Mouse (Mus musculus) forebrain, embryonic 16.5 days (tissue): ENCODE measurements around the gene Dnah12. TPM values are rescaled to one million over a fixed set of nuclear protein-coding genes. Genes with fewer than 3 reads are reported as not detected.
"Not testable (repeated sequence)": the region's sequence is repeated elsewhere in the genome, so short reads cannot be mapped to it uniquely, and the experiment has no call there.

Source experiments
- ATAC-seq: fragments of 200-750 bp; cut with Nextera tagmentation; 2 replicates; pipeline ENCODE4 v1.8.0; 2017; ENCODE audit warnings: mild to moderate bottlenecking, moderate library complexity
- H3K27ac ChIP-seq: fragments of 300-500 bp; sonication (generic); 2 replicates; pipeline ENCODE4 v1.5.1; 2014; ENCODE audit warnings: low read length, control low read depth
- H3K27me3 ChIP-seq: fragments of 300-500 bp; sonication (generic); replicated peaks from 2 replicates; pipeline ENCODE4 v1.6.1; 2014; ENCODE audit warnings: low read length; ENCODE audit not compliant: control insufficient read depth, insufficient read depth
- H3K36me3 ChIP-seq: fragments of 300-500 bp; sonication (generic); 2 replicates; pipeline ENCODE4 v1.6.1; 2014; ENCODE audit not compliant: control insufficient read depth, insufficient read depth
- H3K4me1 ChIP-seq: fragments of 300-500 bp; sonication (generic); replicated peaks from 2 replicates; pipeline ENCODE4 v1.6.1; 2014; ENCODE audit warnings: low read length; ENCODE audit not compliant: control insufficient read depth, insufficient read depth
- H3K4me2 ChIP-seq: fragments of 300-500 bp; sonication (generic); 2 replicates; pipeline ENCODE4 v1.6.1; 2014; ENCODE audit warnings: mild to moderate bottlenecking, low read length, control low read depth
- H3K4me3 ChIP-seq: fragments of 300-500 bp; sonication (generic); replicated peaks from 2 replicates; pipeline ENCODE4 v1.5.1; 2014; ENCODE audit warnings: mild to moderate bottlenecking, low read length, control low read depth
- H3K9ac ChIP-seq: fragments of 300-500 bp; sonication (generic); replicated peaks from 2 replicates; pipeline ENCODE4 v1.6.1; 2014; ENCODE audit warnings: low read depth, low read length, control low read depth
- H3K9me3 ChIP-seq: fragments of 300-500 bp; sonication (generic); 2 replicates; pipeline ENCODE4 v1.6.1; 2016; ENCODE audit warnings: low read length; ENCODE audit not compliant: control insufficient read depth
- WGBS: fragments of 180-500 bp; shearing (Covaris S2); extraction: QIAGEN DNeasy Blood & Tissue Kit; methylation state at CpG from one replicate; pipeline ENCODE4 v1.1.7; 2014; 5-methylcytosine and 5-hydroxymethylcytosine counted together
- polyA plus RNA-seq: library from polyadenylated mRNA; unstranded; fragments of >200 nt; fragmentation: Nextera tagmentation; extraction: Ambion mirVana; gene quantifications from 2 replicates; pipeline ENCODE4 v1.2.1, GENCODE M21; 2015

Gene Dnah12
- polyA plus RNA-seq, 1 experiment from 2014 or later = 0.11 TPM

DNA sequence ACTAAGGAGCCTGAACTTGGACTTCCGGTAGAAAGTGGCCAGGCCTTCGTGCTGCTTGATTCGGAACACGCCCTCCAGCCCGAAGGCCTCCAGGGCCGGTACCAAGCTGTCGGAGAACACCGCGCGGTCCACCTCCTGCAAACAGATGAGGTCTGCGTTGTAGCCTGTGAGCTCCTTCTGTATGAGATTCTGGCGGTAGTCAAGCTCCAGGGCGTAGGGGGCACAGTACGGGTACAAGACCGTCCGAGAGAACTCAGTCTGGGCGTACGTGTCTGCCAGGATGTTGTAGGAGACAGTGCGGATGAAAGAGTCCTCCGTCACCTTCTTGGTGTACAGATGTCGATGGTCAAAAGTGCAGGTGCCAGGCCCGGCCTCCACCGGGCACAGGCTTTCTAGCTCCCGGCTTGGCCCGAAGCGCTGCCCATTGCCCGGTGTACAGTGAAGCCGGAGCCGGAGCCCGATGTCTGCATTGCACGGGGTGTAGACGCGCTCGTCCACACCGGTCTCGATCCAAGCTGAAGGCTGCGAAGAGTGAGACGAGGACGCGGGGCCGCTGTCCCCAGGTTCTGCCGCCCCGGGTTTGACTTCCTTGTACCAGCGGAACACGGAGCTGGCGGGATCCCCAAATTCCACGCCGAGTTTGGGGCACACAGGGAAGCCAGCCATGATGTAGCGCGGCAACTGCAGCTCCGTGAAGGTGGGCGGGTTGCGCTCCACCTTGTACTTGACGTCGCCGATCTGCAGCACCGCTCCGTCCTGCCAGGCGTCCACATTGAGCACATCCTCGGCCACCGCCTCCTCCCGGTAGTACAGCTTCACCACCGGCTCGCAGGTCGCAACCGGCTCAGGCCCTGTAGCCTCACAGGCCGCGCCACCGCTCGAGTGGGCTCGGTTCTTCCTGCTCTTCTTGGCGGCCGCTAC lies 24.4 kb upstream of the Dnah12 start:
- Histone ChIP-seq H3K4me3 (peak overlapping the region; percentile 97), H3K9me3 (no peaks in the 10 kb centered on the region), H3K27ac (peak overlapping the region; percentile 95), H3K27me3 (no peaks in the 10 kb centered on the region; the same call in 1 of the 2 replicates), H3K4me2 (peak overlapping the region; percentile 90), H3K36me3 (no peaks in the 10 kb centered on the region; the same call in 1 of the 2 replicates), H3K4me1 (peaks cover 21% of the 10 kb centered on the region), H3K9ac (peak overlapping the region; percentile 85)
- WGBS = 1% methylated on average over 73 of the region's 73 CpGs
- peak; percentile 49 for ATAC-seq

GRCm38 (mm10) chr14:26669292-26670073 lies 23.6 kb upstream of the Dnah12 start, which contains the start of gene Pde12:
Gene Pde12 (minus strand): TSS chr14:26669883.
- peak; percentile 96 for ATAC-seq
- H3K4me2 ChIP-seq = peak within 1 kb of the TSS; percentile 90
- H3K27ac ChIP-seq = peak within 1 kb of the TSS; percentile 95
- H3K9me3 ChIP-seq = no peaks in the 10 kb centered on the region
- H3K4me1 ChIP-seq = peaks cover 21% of the 10 kb centered on the region
- H3K36me3 ChIP-seq = no peaks in the 10 kb centered on the region; the same call in 1 of the 2 replicates
- H3K9ac ChIP-seq = peak within 1 kb of the TSS; percentile 85
- H3K27me3 ChIP-seq = no peaks in the 10 kb centered on the region; the same call in 1 of the 2 replicates
- H3K4me3 ChIP-seq = peak within 1 kb of the TSS; percentile 97
- WGBS = under 1% methylated on average over 68 of the region's 70 CpGs

- H3K4me3 ChIP-seq = no peak overlapping the region
Observed at GRCm38 (mm10) chr14:26670964-26671363, 22.1 kb upstream of the Dnah12 start.

GRCm38 (mm10) chr14:26671870-26672615 lies 21.0 kb upstream of the Dnah12 start:
- H3K4me1 ChIP-seq = peaks cover 13% of the 10 kb centered on the region
- H3K4me2 ChIP-seq, H3K4me3 ChIP-seq, H3K9me3 ChIP-seq, H3K27ac ChIP-seq, H3K27me3 ChIP-seq, H3K9ac ChIP-seq, ATAC-seq, H3K36me3 ChIP-seq: not testable (repeated sequence)
- 69% methylated on average over 17 of the region's 17 CpGs for WGBS

More at GRCm38 (mm10) chr14:26670964-26671363, 22.1 kb upstream of the Dnah12 start:
- ATAC-seq = no peak
- H3K9me3 ChIP-seq = no peaks in the 10 kb centered on the region
- H3K36me3 ChIP-seq = no peaks in the 10 kb centered on the region
- H3K27ac ChIP-seq = no peak overlapping the region
- no peak overlapping the region for H3K9ac ChIP-seq
- H3K4me2 ChIP-seq = no peak overlapping the region
- no peaks in the 10 kb centered on the region; the same call in 1 of the 2 replicates for H3K27me3 ChIP-seq
- peaks cover 21% of the 10 kb centered on the region for H3K4me1 ChIP-seq

DNA sequence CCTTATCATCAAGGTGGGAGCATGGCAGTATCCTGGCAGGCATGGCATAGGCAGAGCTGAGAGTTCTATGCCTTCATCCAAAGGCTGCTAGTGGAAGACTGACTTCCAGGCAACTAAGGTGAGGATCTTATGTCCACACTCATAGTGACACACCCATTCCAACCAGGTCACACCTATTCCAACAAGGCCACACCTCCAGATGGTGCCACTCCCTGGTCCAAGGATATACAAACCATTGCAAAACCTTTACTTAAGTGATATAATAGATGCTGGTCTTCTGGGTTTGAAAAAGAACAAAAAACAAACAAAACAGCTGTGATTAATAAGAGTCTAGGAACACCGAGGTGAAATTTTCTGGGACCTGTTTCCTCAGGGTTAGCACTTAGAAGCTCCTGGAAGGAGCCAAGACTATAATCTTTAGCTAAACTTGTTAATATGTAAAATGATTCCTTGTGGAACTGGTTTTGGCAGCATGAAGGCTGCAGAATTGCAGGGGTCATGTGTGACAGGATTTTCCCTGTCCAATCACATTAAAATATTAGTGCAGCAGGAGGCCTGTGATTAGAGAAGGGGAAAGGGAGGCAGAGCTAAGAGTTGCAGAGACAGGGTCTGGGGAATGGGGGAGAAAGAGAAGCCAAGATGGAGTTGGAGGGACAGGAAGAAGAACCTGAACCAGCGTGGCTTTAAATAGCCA lies 18.5 kb upstream of the Dnah12 start:
- WGBS = 91% methylated on average over 2 of the region's 2 CpGs

DNA sequence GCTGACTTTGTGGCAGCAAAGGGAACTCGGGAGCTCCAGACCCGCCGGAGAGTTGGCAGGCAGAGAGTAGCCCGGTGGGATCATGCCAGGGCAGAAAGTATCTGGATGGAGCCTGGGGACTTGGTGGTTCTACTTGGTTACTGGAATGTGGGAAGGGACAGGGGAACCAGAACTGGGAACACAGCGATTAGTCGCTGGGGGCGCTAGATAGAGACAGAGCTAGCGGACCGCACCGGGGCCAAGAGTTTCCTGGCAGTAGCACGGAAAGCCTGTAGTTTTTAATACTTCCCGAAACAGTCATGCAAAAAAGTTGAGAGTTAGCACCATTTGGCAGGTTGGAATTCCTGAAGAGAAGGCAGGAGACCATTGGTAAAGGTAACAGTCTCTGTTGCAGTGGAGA lies 17.7 kb upstream of the Dnah12 start:
- no peak overlapping the region for H3K4me2 ChIP-seq
- H3K27ac ChIP-seq = no peak overlapping the region
- peaks cover 3% of the 10 kb centered on the region; the same call in 1 of the 2 replicates for H3K4me1 ChIP-seq
- no peaks in the 10 kb centered on the region for H3K36me3 ChIP-seq
- H3K27me3 ChIP-seq = peaks cover 4% of the 10 kb centered on the region; the same call in 1 of the 2 replicates
- 23% methylated on average over 12 of the region's 12 CpGs for WGBS
- H3K9me3 ChIP-seq = no peaks in the 10 kb centered on the region
- H3K9ac ChIP-seq = no peak overlapping the region
- no peak for ATAC-seq
- H3K4me3 ChIP-seq = no peak overlapping the region

More for the DNA sequence above, 18.5 kb upstream of the Dnah12 start:
- H3K4me1 ChIP-seq, H3K27ac ChIP-seq, H3K36me3 ChIP-seq, H3K9me3 ChIP-seq, ATAC-seq, H3K4me2 ChIP-seq, H3K27me3 ChIP-seq, H3K9ac ChIP-seq, H3K4me3 ChIP-seq: not testable (repeated sequence)

GRCm38 (mm10) chr14:26675791-26676190 lies 17.3 kb upstream of the Dnah12 start:
- peaks cover 4% of the 10 kb centered on the region; the same call in 1 of the 2 replicates for H3K27me3 ChIP-seq
- H3K9me3 ChIP-seq = no peaks in the 10 kb centered on the region
- WGBS = 86% methylated on average over 5 of the region's 5 CpGs
- no peak overlapping the region for H3K9ac ChIP-seq
- H3K27ac ChIP-seq = no peak overlapping the region
- no peaks in the 10 kb centered on the region for H3K36me3 ChIP-seq
- H3K4me3 ChIP-seq = no peak overlapping the region
- no peaks in the 10 kb centered on the region for H3K4me1 ChIP-seq
- no peak for ATAC-seq
- no peak overlapping the region for H3K4me2 ChIP-seq

- no peak overlapping the region for H3K9ac ChIP-seq
- WGBS = 73% methylated on average over 2 of the region's 2 CpGs
- H3K4me2 ChIP-seq = no peak overlapping the region
- H3K4me1 ChIP-seq = no peaks in the 10 kb centered on the region
- no peak overlapping the region for H3K4me3 ChIP-seq
- no peak for ATAC-seq
- H3K27ac ChIP-seq = no peak overlapping the region
- H3K9me3 ChIP-seq = no peaks in the 10 kb centered on the region
- H3K27me3 ChIP-seq = no peaks in the 10 kb centered on the region
- H3K36me3 ChIP-seq = no peaks in the 10 kb centered on the region
Observed at GRCm38 (mm10) chr14:26690727-26691126, 2.3 kb upstream of the Dnah12 start.
